Mouse (Mus musculus) forelimb bud, embryonic 11.5 days (tissue): ENCODE measurements around the gene Soat2.
"Not testable (repeated sequence)": the region's sequence is repeated elsewhere in the genome, so short reads cannot be mapped to it uniquely, and the experiment has no call there.

ENCODE experiments used
- DNase-seq: peaks from one replicate; pipeline ENCODE4 v3.0.0-alpha.2; 2012; ENCODE audit warnings: low read depth, low spot score

Soat2 gene

GRCm38 (mm10) chr15:102147674-102148402 is 2.5 kb upstream of the Soat2 start:
- no peak for DNase-seq

GRCm38 (mm10) chr15:102149561-102149960 is 765 bp upstream of the Soat2 start:
- DNase-seq = no peak

DNA sequence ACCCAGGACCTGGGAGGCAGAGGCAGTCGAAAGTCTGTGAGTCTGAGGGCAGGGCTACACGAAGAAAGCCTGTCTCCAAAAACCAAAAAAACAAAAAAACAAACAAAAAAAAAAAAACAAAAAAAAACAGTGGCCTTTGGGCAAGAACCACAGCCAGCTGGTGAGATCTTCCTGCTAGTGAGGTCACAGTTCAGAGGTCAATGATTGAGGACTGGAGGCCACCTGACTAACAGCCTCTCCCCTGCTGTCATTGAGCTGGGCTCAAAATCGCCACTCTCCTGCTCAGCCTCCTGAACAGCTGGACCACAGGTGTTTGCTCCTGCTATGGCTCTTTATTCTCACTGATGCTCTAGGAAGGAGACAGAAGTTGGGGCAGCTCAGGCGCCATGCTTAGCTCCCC is 2.3 kb downstream of the Soat2 start:
- DNase-seq = peak; percentile 35

GRCm38 (mm10) chr15:102155006-102155405 is 4.7 kb downstream of the Soat2 start:
- not testable (repeated sequence) for DNase-seq

DNA sequence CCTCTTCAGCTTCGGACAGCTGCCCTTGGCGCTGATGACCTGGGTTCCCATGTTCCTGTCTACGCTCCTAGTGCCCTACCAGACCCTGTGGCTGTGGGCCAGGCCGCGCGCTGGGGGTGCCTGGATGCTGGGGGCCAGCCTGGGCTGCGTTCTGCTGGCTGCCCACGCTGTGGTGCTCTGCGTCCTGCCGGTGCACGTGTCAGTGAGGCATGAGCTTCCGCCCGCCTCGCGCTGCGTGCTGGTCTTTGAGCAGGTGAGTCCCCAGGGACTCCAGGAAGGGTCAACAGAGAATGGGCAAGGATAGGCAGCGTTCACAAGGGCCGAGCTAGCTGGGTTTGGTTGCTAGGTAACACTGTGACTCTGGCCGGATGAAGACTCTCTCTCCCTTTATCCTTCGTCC is 6.5 kb downstream of the Soat2 start:
- DNase-seq = no peak

GRCm38 (mm10) chr15:102160415-102161060 is 10.2 kb downstream of the Soat2 start:
- no peak for DNase-seq

DNA sequence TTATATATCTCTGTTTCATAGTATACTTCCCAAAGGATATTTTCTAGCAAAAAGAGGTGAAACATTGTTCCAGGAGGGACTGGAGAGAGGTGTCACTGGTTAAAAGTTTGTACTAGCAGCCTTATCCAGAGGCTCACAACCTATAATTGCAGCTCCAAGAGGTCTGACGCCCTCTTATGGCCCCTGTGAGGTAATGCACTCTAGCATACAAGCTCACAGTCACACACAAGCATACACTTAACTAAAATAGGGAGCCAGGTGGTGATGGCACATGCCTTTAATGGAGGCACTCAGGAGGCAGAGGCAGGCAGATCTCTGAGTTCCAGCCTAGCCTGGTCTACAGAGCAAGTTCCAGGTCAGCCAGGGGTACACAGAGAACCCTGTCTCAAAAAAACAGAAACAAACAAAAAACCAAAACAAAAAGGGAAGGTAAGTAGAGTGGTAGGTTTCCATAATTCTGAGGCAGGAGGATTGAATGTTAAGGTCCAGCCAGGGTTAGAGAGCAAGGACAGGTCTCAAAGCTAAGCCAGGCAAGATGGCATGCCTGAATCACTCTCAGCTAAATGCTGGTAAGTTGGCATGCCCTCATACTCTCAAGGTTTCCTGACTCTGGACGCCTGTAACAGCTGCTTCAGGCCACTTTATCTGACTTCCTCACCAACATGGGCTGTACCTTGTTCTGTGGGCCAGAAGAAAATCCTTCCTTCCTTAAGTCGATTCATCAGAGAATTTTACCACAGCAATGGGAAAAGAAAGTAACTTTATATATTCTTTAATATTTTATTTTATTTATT is 13.8 kb downstream of the Soat2 start:
- DNase-seq = no peak

- no peak for DNase-seq
Observed at GRCm38 (mm10) chr15:102165468-102166100, 15.3 kb downstream of the Soat2 start.

- peak; percentile 41 for DNase-seq
Observed at GRCm38 (mm10) chr15:102167620-102168021, 17.3 kb downstream of the Soat2 start.

GRCm38 (mm10) chr15:102169064-102169463 is 18.7 kb downstream of the Soat2 start:
- DNase-seq = no peak

DNA sequence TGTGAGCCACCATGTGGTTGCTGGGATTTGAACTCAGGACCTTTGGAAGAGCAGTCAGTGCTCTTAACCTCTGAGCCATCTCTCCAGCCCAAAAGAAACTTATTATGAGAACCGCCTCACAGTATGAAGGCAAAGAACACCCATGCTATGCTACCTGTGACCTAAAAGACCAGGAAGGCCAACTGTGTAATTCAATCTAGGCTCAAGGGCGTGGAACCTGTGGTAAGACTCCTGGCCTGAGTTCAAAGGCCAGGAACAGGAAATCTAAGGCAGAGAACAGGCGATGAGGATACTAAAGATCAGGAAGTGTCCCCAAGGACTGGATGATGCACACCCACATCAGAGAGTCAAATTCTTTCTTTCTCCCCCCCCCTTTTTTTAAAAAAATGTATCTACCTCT is 23.3 kb downstream of the Soat2 start:
- no peak for DNase-seq

GRCm38 (mm10) chr15:102175736-102176319 is 25.5 kb downstream of the Soat2 start:
- no peak for DNase-seq

GRCm38 (mm10) chr15:102176571-102177316 is 26.4 kb downstream of the Soat2 start:
- DNase-seq = no peak

GRCm38 (mm10) chr15:102177417-102177816 is 27.1 kb downstream of the Soat2 start:
- DNase-seq = no peak

- peak; percentile 71 for DNase-seq
Observed at GRCm38 (mm10) chr15:102178279-102178678, 28.0 kb downstream of the Soat2 start.

DNA sequence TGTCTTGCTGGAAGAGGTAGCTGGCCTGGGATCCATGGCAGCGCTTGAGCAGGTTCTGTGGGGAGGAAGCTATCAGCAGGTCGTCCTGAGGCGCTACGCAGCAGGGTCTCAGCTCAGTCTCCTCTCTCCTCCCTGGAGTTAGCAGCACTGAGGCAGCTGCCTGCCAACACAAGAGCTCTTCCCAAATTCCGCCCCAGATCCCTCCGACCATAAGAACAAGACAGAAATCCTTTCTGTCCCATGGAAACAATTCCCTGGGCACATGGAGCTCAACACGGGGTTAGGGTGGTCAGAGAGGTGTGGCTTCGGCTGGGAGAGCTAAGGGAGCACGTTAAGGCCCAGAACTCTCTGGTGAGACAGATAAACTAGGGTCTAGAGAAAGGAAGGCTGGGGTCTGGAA is 28.8 kb downstream of the Soat2 start:
- DNase-seq = no peak

GRCm38 (mm10) chr15:102179924-102180323 is 29.6 kb downstream of the Soat2 start:
- no peak for DNase-seq

DNA sequence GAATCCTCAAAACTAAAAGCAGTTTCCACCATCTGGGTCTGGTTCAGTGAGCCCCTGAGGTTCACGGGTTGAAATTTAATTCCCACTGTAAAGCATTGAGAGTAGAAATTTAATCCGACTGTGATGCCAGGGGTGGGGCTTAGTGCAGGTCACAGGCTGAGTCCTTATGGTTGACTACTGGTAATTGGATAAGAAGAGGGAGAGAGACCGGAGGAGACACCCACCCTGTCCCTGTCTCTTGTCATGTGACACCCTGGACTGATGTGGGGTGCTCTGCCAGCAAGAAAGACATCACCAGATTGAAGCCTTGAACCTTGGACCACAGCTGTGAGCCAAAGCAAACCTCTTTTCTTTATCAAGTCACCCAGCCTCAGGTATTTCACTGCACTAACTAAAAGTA is 32.8 kb downstream of the Soat2 start:
- no peak for DNase-seq

DNA sequence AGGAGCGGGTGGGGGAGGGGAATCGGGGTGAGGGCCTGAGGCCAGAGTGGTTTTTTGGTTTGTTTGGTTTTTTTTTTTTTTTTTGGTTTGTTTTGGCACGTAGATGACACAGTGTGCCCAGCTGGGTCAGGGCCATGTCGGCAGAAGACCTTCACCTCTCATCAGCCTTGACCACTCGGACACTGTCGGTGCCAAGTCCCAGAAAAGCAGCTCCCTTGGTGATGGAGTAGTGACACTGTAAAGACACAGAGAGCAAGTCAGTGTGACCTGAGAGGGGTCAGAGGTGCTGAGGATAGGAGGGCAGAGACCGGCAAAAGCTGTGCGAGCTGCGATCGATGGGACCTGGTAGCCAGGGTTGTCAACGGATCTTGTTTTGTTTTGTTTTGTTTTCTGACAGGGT is 35.9 kb downstream of the Soat2 start:
- no peak for DNase-seq

DNA sequence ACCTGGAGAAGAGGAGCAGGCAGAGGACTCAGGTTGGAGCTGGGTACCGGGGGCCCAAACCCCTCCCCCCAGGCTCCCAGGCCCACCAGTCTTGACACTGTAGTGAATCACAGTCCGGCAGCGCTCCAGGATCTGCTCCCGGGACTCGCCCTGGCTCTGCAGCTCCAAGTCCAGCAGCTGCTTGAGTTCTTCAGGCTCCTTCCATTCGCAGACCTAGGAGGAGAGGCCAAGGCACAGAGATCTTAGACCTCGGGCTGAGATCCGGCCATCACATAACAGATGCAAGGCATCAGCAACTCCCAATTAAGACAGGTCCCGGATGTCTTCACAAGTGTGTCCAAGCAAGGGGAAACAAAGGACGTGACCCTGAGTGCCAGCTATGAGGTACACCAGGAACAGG is 37.8 kb downstream of the Soat2 start:
- DNase-seq = no peak

DNA sequence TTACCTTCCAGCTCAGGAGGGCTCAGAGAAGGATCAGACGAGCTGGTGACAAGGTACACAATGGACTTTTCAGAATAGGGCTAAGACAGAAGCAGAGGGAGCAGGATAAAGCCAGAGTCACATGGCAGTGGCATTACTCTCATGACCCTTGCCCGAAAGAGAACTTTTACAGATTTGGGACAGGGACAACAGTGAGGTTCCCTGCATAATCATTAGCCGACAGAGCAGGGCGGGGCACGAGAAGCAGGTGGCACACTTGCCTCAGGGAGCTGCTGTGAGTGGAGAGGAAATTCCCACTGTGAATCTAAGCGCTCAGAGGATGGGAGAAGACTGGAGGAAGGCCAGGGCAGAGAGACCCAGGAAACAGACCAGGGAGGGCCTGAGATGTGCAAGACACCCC is 38.6 kb downstream of the Soat2 start:
- DNase-seq = no peak
